Mouse (Mus musculus): ENCODE results near the gene Tsc22d3. TPM values are rescaled to one million over a fixed set of nuclear protein-coding genes. Genes with fewer than 3 reads are reported as not detected.
A peak's percentile ranks its signal among the peaks of the same experiment; 100 is the strongest.
"Not testable (repeated sequence)": the region's sequence is repeated elsewhere in the genome, so short reads cannot be mapped to it uniquely, and the experiment has no call there.

Gene Tsc22d3
- total and polyA plus RNA-seq, 3 experiments = 133 to 205 (median 140) TPM

DNA sequence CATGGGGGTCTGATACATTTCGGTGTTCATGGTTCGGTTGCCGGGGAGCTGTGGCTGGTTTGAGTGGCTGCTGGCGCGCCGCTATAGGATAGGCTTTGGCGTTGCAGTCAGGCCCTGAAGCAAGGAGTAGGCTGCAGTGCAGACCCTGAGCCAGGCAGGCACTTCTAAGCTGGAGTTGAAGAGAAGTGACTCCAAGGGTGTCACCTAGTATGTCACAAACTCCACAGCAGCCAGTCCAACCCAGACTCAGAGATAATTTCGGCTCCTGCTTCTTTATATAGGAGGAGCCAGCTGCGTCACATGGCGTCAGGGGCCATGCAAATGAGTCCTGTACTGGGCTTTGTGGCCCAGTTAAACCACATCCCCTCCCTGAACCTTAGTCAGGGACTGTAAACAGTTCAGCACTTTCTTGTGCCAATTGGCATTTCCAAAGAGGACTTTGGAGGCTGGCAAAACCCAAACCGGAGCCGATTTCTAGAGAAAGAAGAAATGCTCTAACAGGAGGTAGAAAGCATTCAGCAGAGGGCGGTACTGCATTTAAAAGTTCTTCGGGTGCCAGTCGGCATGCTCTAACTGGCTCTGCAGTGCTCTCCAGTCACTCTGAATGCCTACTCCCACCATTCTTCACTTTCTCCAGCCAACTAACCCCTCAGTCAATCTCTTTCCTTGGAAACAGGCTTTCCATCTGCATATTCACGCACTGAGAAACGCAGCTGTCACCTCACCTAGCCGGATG lies 57.4 kb downstream of the Tsc22d3 start:
- Histone ChIP-seq H3K27ac (peak overlapping the region; percentile 87), H3K36me3 (ENCODE audit: control insufficient read depth, insufficient read depth, low read length) (peaks cover 30% of the 10 kb centered on the region), H3K4me1 (ENCODE audit: control insufficient read depth, insufficient read depth, low read length) (peaks cover 12% of the 10 kb centered on the region), H3K27me3 (ENCODE audit: control insufficient read depth, insufficient read depth, low read length) (no peaks in the 10 kb centered on the region), H3K9ac (ENCODE audit: low read depth, low read length) (peak overlapping the region; percentile 96), H3K4me3 (peak overlapping the region; percentile 75), H3K79me2 (replicated peaks; ENCODE audit: control insufficient read depth, insufficient read depth, low read length) (no peaks in the 10 kb centered on the region)
- intact Hi-C loops (cut with DNase I) = loop anchor here (1.0 to 2.0 kb wide), 2 partner anchors 22 to 39 kb away; no protein-coding TSS in a partner anchor
- 27% methylated on average over 18 of the region's 18 CpGs for WGBS
- peak; percentile 87 to 90 for DNase-seq
- TF ChIP-seq POLR2A (IDR thresholded peaks at IDR 0.05; ENCODE audit: insufficient read depth, low read depth, low read length) (peak; percentile 99), CTCF (IDR thresholded peaks at IDR 0.05) (peak; percentile 57), EP300 (IDR thresholded peaks at IDR 0.05; ENCODE audit: insufficient read depth, low read depth, low read length) (peak; percentile 81)

DNA sequence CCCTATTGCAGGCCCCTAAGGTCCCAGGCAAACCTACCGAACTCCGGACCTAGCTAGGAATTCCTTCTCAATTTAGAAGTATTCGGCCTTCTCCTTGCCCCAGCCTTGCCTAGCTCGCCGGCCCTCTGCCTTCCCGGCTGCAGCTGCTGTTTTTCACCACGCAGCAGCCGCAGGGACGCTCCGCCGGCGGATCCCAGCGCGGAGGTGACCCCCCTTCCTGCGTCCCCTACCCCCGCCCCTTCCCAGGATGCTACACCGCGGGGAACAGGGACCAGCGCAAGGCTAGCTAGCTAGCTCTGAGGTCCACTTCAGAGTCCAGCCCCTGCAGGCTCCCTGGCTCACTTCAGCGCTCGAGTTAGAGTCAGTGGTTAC lies 58.0 kb downstream of the Tsc22d3 start:
- peak overlapping the region; percentile 96 for H3K9ac ChIP-seq (ENCODE audit: low read depth, low read length)
- no peaks in the 10 kb centered on the region for H3K27me3 ChIP-seq (ENCODE audit: control insufficient read depth, insufficient read depth, low read length)
- DNase-seq = peak in 1 of 2 experiments; percentile 61
- peak overlapping the region; percentile 87 for H3K27ac ChIP-seq
- TF ChIP-seq EP300 (IDR thresholded peaks at IDR 0.05; ENCODE audit: insufficient read depth, low read depth, low read length) = no peak
- no peak for TF ChIP-seq CTCF (IDR thresholded peaks at IDR 0.05)
- no peak for TF ChIP-seq POLR2A (IDR thresholded peaks at IDR 0.05; ENCODE audit: insufficient read depth, low read depth, low read length)
- H3K4me1 ChIP-seq (ENCODE audit: control insufficient read depth, insufficient read depth, low read length) = peaks cover 10% of the 10 kb centered on the region
- 20% methylated on average over 21 of the region's 21 CpGs for WGBS
- no peaks in the 10 kb centered on the region for H3K79me2 ChIP-seq (replicated peaks; ENCODE audit: control insufficient read depth, insufficient read depth, low read length)
- peak overlapping the region; percentile 75 for H3K4me3 ChIP-seq
- intact Hi-C loops (cut with DNase I) = loop anchor here (2.0 kb wide), 1 partner anchor 22 kb away; no protein-coding TSS in a partner anchor
- peaks cover 31% of the 10 kb centered on the region for H3K36me3 ChIP-seq (ENCODE audit: control insufficient read depth, insufficient read depth, low read length)

DNA sequence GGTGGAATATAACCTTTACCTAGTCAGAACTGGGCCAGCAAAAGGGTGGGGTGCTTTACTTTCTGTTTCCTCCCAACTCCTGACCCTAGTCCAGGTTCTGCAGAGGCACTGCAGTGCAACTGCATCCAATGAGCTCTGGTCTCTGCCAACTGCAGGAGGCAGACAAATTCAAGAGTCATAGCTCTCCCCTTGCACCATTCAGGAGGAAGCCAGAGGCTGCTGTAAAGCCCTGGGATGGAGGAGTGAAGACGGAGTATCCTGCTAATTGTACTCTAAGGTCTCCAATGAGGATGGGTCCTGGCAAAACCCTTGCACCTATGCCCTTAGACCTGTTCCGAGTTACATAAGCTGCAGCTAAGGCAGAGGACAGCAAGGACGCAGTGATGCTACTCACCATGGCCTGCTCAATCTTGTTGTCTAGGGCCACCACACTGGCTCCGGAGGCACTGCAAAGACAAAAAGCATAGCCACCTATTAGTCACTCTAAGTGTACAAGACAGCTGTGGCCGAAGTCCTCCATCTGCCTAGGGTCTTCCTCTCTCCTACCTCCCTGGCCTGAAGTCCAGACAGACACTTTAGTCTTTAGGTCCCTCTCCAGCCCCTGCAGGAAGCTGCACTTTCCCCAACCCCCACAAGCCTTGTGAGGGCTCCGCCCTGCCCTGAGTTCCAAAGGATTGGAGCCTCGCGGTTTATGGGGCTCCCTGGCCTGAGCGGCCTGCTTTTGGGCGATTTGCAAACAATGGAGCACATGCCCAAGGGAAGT lies 58.6 kb downstream of the Tsc22d3 start:
- H3K27me3 ChIP-seq (ENCODE audit: control insufficient read depth, insufficient read depth, low read length) = no peaks in the 10 kb centered on the region
- no peak for TF ChIP-seq CTCF (IDR thresholded peaks at IDR 0.05)
- peak; percentile 39; the same call in 1 of the 2 replicates for TF ChIP-seq POLR2A (IDR thresholded peaks at IDR 0.05; ENCODE audit: insufficient read depth, low read depth, low read length)
- H3K36me3 ChIP-seq (ENCODE audit: control insufficient read depth, insufficient read depth, low read length) = peaks cover 29% of the 10 kb centered on the region
- H3K9ac ChIP-seq (ENCODE audit: low read depth, low read length) = peak overlapping the region; percentile 96
- H3K4me3 ChIP-seq = peak overlapping the region; percentile 75
- H3K4me1 ChIP-seq (ENCODE audit: control insufficient read depth, insufficient read depth, low read length) = peaks cover 10% of the 10 kb centered on the region
- H3K79me2 ChIP-seq (replicated peaks; ENCODE audit: control insufficient read depth, insufficient read depth, low read length) = no peaks in the 10 kb centered on the region
- intact Hi-C loops (cut with DNase I) = loop anchor here (2.0 kb wide), 1 partner anchor 21 kb away; no protein-coding TSS in a partner anchor
- 22% methylated on average over 10 of the region's 10 CpGs for WGBS
- H3K27ac ChIP-seq = peak overlapping the region; percentile 87
- peak; percentile 46 to 63 for DNase-seq

DNA sequence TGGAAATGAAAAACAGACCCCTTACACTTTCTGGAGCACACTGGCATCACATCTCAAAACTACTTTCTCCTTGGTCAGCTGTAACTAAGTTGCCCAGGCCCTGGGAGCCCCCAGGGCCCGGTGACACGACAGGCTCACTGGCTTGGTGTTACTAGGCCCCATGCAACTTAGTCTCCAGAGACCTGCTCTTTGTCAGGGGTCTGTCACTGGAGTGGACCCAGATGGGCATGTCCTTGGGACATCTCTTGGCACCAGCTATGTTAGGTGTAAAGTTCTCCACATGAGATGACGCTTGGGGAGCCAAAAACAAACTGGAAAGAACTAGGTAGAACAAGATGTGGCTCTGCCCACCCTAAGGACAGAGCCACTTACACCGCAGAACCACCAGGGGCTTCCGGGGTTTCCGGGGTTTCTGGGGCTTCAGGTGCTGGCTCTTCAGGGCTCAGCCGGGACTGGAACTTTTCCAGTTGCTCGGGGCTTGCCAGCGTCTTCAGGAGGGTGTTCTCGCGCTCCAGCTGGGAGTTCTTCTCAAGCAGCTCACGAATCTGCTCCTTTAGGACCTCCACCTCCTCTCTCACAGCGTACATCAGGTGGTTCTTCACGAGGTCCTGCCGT lies 59.9 kb downstream of the Tsc22d3 start:
- Histone ChIP-seq H3K27ac (peak overlapping the region; percentile 87), H3K9ac (ENCODE audit: low read depth, low read length) (peak overlapping the region; percentile 96), H3K27me3 (ENCODE audit: control insufficient read depth, insufficient read depth, low read length) (no peaks in the 10 kb centered on the region), H3K4me1 (ENCODE audit: control insufficient read depth, insufficient read depth, low read length) (peaks cover 10% of the 10 kb centered on the region), H3K79me2 (replicated peaks; ENCODE audit: control insufficient read depth, insufficient read depth, low read length) (no peaks in the 10 kb centered on the region), H3K4me3 (peak overlapping the region; percentile 75), H3K36me3 (ENCODE audit: control insufficient read depth, insufficient read depth, low read length) (peaks cover 32% of the 10 kb centered on the region)
- 29% methylated on average over 15 of the region's 15 CpGs for whole genome bisulfite sequencing
- intact Hi-C loops (cut with DNase I) = no loop called here
- TF ChIP-seq CTCF (IDR thresholded peaks at IDR 0.05) (peak; percentile 20), EP300 (IDR thresholded peaks at IDR 0.05; ENCODE audit: insufficient read depth, low read depth, low read length) (no peak)
- no peak for DNase-seq

DNA sequence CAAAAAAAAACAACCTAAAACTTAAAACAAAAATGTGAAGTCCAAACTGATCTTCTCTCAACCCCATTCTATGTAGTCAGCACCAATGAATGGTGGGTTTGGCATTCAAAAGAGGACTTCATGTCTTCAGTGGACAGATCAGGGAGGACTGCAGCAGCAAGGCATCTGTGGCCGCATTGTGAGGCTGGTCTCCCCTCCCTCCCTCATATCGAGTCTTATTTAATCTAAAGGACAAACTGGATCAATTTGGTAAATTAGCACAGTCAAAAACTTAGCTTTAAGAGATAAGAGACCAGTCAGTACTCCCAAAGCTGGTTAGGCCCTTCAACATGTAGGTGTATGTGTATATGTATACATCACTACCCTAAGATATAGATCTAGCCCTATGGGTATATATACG lies 60.6 kb downstream of the Tsc22d3 start:
- peaks cover 12% of the 10 kb centered on the region for H3K4me1 ChIP-seq (ENCODE audit: control insufficient read depth, insufficient read depth, low read length)
- intact Hi-C loops (cut with DNase I); H3K9ac ChIP-seq (ENCODE audit: low read depth, low read length); H3K27me3 ChIP-seq (ENCODE audit: control insufficient read depth, insufficient read depth, low read length); DNase-seq; H3K79me2 ChIP-seq (replicated peaks; ENCODE audit: control insufficient read depth, insufficient read depth, low read length): not testable (repeated sequence)
- WGBS = 58% methylated on average over 3 of the region's 3 CpGs
- peak overlapping the region; percentile 87 for H3K27ac ChIP-seq
- peak overlapping the region; percentile 75 for H3K4me3 ChIP-seq
- peaks cover 34% of the 10 kb centered on the region for H3K36me3 ChIP-seq (ENCODE audit: control insufficient read depth, insufficient read depth, low read length)
